Mouse (Mus musculus): Measurements from ENCODE around the gene Gfod1.
A peak's percentile ranks its signal among the peaks of the same experiment; 100 is the strongest.

Gfod1 gene

DNA sequence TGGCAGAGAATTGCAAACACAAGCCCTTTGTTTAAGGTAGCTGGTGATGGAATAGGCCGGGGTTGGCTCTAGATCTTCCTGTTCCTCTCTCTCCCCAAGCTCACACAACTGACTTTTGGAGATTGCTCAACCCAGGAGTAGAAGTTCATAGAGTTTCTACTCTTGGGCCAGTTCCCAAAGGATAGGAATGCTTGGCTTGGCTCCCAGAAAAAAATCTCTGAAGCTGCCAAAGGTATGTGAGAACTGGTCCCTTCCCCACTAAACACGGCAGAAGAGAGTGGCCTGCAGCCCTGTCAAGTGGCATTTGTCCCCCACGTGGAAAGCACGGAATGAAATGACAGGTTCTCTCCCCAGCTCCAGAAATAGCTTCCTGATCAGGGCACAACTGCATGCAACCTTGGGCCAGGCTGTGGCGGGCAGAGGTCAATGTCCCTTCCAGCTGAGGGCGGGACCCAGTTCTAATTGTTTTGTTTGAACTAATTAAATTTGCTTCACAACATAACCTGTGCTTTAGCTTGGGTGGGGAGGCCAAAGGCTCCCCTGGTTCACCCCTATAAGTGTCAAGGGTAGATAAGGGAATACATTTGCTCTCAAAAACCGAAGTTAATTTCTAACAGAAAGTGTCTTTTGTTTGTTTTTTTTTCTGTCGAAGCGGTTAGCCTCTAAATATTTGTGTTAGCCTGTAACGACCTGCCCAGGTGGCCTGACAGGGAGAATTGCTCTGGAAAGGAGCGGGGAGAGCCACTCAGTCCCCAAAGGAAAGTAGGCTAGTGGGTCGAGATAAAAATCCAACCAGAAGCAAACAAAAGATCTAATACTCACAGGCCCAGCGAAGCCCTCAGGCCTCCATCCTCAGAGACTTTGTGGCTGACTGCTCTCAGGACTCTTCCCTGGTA, 71.8 kb downstream of the Gfod1 start:
- no peak for DNase-seq (ENCODE audit: low spot score in 2 of 2)

GRCm38 (mm10) chr13:43230842-43231241, 73.1 kb downstream of the Gfod1 start:
- DNase-seq (ENCODE audit: low spot score in 2 of 2): no peak

DNA sequence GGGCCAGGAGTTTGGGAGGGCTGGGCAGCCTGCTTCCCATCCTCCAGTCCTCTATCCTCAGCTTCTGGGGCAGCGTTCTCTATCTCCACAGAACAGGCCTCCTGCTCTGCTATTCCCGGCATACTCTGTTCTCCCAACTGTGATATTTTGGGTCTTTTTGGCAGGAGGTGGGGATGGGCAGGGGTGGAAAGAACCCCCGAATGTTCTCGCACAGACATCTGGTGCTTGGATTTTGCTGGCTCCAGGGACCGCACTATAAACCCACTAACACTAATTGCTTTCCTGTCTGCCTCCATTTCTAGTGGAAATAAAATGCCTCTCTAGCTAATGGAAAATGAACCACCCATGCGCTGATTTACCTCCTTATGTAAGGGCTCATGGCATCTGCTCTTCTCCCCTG, 73.7 kb downstream of the Gfod1 start:
- DNase-seq (ENCODE audit: low spot score in 2 of 2): peak; percentile 86 to 93

- no peak for DNase-seq (ENCODE audit: low spot score in 2 of 2)
Measured at GRCm38 (mm10) chr13:43229767-43230166, 74.2 kb downstream of the Gfod1 start.

- no peak for DNase-seq (ENCODE audit: low spot score in 2 of 2)
Measured at GRCm38 (mm10) chr13:43228141-43228540, 75.8 kb downstream of the Gfod1 start.

DNA sequence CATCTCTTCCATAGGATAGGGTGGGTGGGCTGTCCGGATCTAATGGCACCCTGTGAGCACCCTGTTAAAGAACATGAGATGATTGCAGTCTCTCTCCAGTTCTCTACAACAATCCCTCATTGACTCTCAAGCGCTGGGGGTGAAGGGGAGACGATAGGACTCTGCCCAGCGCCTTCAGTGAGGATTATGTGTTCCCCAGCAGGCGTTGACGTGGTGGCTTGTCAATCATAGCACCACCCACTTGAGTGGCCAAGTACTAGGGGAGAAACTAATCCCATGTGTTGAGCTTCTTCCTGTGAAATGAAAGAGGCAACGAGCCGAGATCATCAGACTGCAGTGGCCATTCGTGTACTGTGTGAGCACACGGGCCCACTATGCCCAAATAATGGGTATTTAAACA, 77.9 kb downstream of the Gfod1 start:
- DNase-seq (ENCODE audit: low spot score in 2 of 2): no peak

- DNase-seq (ENCODE audit: low spot score in 2 of 2): no peak
Measured at GRCm38 (mm10) chr13:43225161-43225560, 78.8 kb downstream of the Gfod1 start.

- DNase-seq (ENCODE audit: low spot score in 2 of 2): no peak
Measured at GRCm38 (mm10) chr13:43222084-43222483, 81.9 kb downstream of the Gfod1 start.

GRCm38 (mm10) chr13:43221290-43221689, 82.7 kb downstream of the Gfod1 start:
- no peak for DNase-seq (ENCODE audit: low spot score in 2 of 2)

GRCm38 (mm10) chr13:43220635-43221034, 83.3 kb downstream of the Gfod1 start:
- DNase-seq (ENCODE audit: low spot score in 2 of 2): no peak

GRCm38 (mm10) chr13:43218764-43219163, 85.2 kb downstream of the Gfod1 start:
- no peak for DNase-seq (ENCODE audit: low spot score in 2 of 2)

GRCm38 (mm10) chr13:43218284-43218683, 85.7 kb downstream of the Gfod1 start:
- no peak for DNase-seq (ENCODE audit: low spot score in 2 of 2)

- DNase-seq (ENCODE audit: low spot score in 2 of 2): no peak
Measured at GRCm38 (mm10) chr13:43217686-43218085, 86.3 kb downstream of the Gfod1 start.

DNA sequence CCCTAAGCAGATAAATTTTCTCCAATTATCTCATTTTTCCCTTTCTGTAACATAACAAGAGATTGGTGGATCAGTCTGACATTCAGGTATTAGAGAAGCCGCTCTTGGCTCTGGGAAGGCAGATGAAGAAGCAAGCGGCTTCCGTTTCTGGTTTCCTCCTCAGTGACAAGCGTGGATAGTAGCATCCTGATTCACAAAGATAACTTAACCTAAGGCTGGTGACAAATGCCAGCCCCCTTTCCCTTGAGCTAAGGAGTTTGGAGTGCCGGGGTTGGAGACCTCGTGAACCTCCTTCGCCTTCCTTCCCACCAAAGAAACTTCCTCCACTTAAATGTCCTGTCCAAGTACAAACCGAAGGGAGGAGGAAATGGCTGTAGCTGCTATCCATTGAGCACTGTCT, 86.9 kb downstream of the Gfod1 start:
- DNase-seq (ENCODE audit: low spot score in 2 of 2): no peak

- no peak for DNase-seq (ENCODE audit: low spot score in 2 of 2)
Measured at GRCm38 (mm10) chr13:43215994-43216706, 87.8 kb downstream of the Gfod1 start.

DNA sequence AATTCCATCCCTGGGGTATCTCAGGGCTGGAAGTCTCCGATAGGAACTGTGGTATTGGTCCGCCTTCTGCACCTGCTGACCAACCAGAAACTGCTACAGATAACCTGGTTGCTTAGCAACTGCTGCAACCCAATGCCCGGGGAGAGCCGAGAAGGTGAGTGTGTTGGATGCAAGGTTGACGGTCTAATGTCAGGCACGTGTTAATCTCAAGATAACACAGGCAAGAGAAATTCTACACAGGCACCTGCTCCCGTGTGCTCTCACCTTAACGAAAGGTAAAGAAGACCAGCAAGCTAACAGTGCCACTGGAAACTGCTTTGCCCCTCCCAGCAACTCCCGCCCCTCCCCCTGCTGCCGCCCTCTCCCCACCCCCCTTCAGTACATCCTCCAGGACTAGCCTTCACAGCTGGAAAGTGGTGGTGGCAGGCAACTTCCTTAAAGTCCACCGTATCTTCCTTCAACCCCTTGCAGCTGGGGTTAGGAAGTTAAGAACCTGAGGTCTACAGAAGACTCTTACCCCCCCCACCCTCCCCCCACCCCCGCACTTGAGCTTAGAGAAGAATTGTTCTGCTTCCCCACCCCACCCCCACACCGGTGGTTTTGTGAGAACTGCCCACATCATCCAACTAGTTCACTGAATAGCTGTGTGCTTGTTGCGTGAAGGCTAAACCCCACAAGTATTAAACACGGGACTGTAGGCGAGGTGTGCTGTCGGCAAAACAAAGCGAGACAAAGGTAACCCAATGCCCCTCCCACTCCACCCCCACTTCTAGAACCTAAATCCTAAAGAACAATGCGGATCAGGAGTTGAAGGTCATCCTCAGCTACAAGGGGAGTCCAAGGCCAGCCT, 88.6 kb downstream of the Gfod1 start:
- no peak for DNase-seq (ENCODE audit: low spot score in 2 of 2)

DNA sequence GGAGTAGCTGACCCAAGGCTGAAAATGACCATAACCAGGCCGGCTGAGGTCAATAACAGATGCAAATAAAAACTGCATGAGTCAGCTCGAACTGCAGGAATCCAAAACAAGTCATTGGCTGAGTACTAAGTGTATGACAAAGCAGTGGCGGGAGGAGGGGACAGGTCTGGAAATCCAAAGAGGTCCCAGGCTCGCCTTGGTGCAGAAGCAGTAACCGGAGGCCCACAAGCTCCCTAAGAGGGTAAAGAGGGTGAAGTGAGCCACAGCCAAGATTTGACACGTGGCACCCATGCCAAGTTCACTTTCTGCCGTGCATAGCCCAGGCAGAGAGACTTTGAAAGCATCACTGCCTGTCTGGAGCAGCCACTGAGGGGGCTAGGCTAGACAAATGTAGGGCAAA, 91.6 kb downstream of the Gfod1 start:
- no peak for DNase-seq (ENCODE audit: low spot score in 2 of 2)

GRCm38 (mm10) chr13:43210956-43211355, 93.0 kb downstream of the Gfod1 start:
- DNase-seq (ENCODE audit: low spot score in 2 of 2): no peak

- DNase-seq (ENCODE audit: low spot score in 2 of 2): no peak
Measured at GRCm38 (mm10) chr13:43209560-43209959, 94.4 kb downstream of the Gfod1 start.

DNA sequence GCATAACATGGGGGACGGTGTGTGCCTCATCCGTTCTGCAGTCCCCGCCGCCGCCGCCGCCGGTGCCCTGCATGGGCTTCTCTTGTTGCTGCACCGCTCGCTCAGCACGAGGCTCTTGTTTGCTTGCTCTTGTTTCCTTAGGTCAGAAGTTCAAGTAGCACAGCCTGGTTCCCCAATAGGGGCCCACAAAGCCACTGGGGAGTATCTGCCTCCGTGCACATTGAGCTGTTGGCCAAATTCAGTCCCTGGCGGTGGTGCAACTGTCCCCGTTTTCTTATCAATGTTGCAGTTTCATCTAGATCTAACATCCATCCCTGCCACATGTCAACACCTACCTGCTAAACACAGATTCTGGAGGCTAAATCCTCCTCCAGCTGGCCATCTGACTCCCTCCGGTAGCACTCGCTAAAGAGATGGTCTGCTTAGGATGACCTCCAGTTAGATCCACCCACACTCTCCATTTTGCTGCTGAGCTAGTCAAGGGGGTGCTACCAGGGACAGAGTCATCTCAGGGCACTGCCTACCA, 95.0 kb downstream of the Gfod1 start:
- no peak for DNase-seq (ENCODE audit: low spot score in 2 of 2)

DNA sequence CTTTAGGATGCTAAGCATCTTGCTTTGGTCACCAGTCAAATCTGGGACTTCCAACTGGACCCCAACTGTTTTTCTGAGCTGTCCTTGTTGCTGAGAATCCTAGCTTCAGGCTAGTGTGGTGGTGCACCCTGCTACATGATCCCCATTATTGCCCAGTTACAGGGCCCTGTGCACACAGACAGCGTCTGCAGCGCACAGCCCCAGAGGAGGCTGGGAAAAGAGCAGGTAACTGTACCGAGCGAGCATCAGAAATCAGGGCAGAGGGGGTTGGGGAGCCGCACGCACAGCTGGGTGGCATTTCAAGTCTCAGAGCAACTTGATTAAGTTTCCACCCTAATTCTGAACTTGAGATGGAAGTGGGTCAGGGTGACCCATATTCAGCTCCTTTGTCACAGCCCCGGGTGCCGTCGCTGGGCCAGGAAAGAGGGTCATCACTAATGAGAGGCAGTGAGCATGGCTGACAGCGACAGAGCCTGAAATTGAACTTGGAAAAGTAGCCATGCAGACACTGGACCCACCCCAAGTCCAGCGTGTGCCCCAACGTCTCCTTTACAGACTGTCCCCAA, 97.8 kb downstream of the Gfod1 start:
- DNase-seq (ENCODE audit: low spot score in 2 of 2): no peak

GRCm38 (mm10) chr13:43203641-43204040, 100.3 kb downstream of the Gfod1 start:
- DNase-seq (ENCODE audit: low spot score in 2 of 2): no peak

All from right cerebral cortex, postnatal 10 days (tissue).